Mouse (Mus musculus) liver, embryonic 14 days (tissue): ENCODE data around the gene Trim31. TPM values are rescaled to one million over a fixed set of nuclear protein-coding genes. Genes with fewer than 3 reads are reported as not detected.

Source experiments
- polyA plus RNA-seq: library from polyadenylated mRNA; depleted of rRNA; stranded (reverse); fragments of >200 nt; gene quantifications from 2 replicates; pipeline ENCODE4 v1.2.3, GENCODE M21; 2012; rRNA removed

Gene Trim31
- not detected in 2 replicates for polyA plus RNA-seq

GRCm38 (mm10) chr17:36897552-36898205, at the start of gene Trim31:
TSS of gene Trim31 (plus strand) at chr17:36898118.

GRCm38 (mm10) chr17:36866719-36867527, 31.0 kb upstream of the Trim31 start, which contains the start of gene Trim15:
TSS of gene Trim15 (minus strand) at chr17:36867210.

GRCm38 (mm10) chr17:36869284-36869954, 28.5 kb upstream of the Trim31 start, which contains the start of gene Trim10:
TSS of gene Trim10 (plus strand) at chr17:36869574.

GRCm38 (mm10) chr17:36890073-36890903, 7.6 kb upstream of the Trim31 start, which contains the start of gene Trim40:
TSS of gene Trim40 (minus strand) at chr17:36890123.

GRCm38 (mm10) chr17:36942791-36943471, 45.0 kb downstream of the Trim31 start, which contains the start of gene Rnf39:
TSS of gene Rnf39 (plus strand) at chr17:36942918.

GRCm38 (mm10) chr17:36950981-36951947, 53.3 kb downstream of the Trim31 start, which contains the start of gene Ppp1r11:
TSS of gene Ppp1r11 (minus strand) at chr17:36951741.

GRCm38 (mm10) chr17:36957999-36958743, 60.3 kb downstream of the Trim31 start, which contains the start of the genes Znrd1 and Znrd1as:
TSS of gene Znrd1 (minus strand) at chr17:36958559.
TSS of gene Znrd1as (plus strand) at chr17:36958592.

Other genes with a start within 250 kb of the Trim31 start
- not detected in 2 replicates for gene H2-M1, start 225.9 kb upstream of the Trim31 start, polyA plus RNA-seq
- not detected in 2 replicates for gene H2-M10.5, start 125.2 kb upstream of the Trim31 start, polyA plus RNA-seq
- gene H2-M10.6, start 85.9 kb upstream of the Trim31 start, polyA plus RNA-seq, result not detected in 2 replicates
- gene Trim26, start 61.0 kb upstream of the Trim31 start, polyA plus RNA-seq, result 7.7 and 9.3 TPM in 2 replicates
- gene Trim15, start 30.9 kb upstream of the Trim31 start, polyA plus RNA-seq, result 0.24 and 0.33 TPM in 2 replicates
- 96.7 and 131 TPM in 2 replicates for gene Trim10, start 28.5 kb upstream of the Trim31 start, polyA plus RNA-seq
- gene Trim40, start 8.0 kb upstream of the Trim31 start, polyA plus RNA-seq, result not detected in 2 replicates
- gene Rnf39, start 44.8 kb downstream of the Trim31 start, polyA plus RNA-seq, result 0.02 TPM in 1 of 2 replicates, not detected in the other
- gene Ppp1r11, start 53.6 kb downstream of the Trim31 start, polyA plus RNA-seq, result 31.5 and 32.1 TPM in 2 replicates
- gene Znrd1, start 60.4 kb downstream of the Trim31 start, polyA plus RNA-seq, result 16.6 and 18.1 TPM in 2 replicates
- 3.4 and 3.5 TPM in 2 replicates for gene Znrd1as, start 60.5 kb downstream of the Trim31 start, polyA plus RNA-seq
- not detected in 2 replicates for gene 2410137M14Rik, start 83.1 kb downstream of the Trim31 start, polyA plus RNA-seq
- gene H2-M5, start 91.4 kb downstream of the Trim31 start, polyA plus RNA-seq, result 0.09 and 0.10 TPM in 2 replicates
- 4.1 and 4.7 TPM in 2 replicates for gene Zfp57, start 103.0 kb downstream of the Trim31 start, polyA plus RNA-seq
- gene Mog, start 125.3 kb downstream of the Trim31 start, polyA plus RNA-seq, result not detected in 2 replicates
- gene Gabbr1, start 147.8 kb downstream of the Trim31 start, polyA plus RNA-seq, result 2.0 TPM in 2 replicates
- not detected in 2 replicates for gene Olfr90, start 190.4 kb downstream of the Trim31 start, polyA plus RNA-seq
- not detected in 2 replicates for gene Olfr91, start 200.2 kb downstream of the Trim31 start, polyA plus RNA-seq
- gene Olfr92, start 222.0 kb downstream of the Trim31 start, polyA plus RNA-seq, result not detected in 2 replicates